Mouse (Mus musculus): Measurements from ENCODE around the gene Klrb1b. TPM values are rescaled to one million over a fixed set of nuclear protein-coding genes. Genes with fewer than 3 reads are reported as not detected.

Klrb1b gene
- polyA plus RNA-seq, 1 experiment from 2014 or later: 0.80 TPM

DNA sequence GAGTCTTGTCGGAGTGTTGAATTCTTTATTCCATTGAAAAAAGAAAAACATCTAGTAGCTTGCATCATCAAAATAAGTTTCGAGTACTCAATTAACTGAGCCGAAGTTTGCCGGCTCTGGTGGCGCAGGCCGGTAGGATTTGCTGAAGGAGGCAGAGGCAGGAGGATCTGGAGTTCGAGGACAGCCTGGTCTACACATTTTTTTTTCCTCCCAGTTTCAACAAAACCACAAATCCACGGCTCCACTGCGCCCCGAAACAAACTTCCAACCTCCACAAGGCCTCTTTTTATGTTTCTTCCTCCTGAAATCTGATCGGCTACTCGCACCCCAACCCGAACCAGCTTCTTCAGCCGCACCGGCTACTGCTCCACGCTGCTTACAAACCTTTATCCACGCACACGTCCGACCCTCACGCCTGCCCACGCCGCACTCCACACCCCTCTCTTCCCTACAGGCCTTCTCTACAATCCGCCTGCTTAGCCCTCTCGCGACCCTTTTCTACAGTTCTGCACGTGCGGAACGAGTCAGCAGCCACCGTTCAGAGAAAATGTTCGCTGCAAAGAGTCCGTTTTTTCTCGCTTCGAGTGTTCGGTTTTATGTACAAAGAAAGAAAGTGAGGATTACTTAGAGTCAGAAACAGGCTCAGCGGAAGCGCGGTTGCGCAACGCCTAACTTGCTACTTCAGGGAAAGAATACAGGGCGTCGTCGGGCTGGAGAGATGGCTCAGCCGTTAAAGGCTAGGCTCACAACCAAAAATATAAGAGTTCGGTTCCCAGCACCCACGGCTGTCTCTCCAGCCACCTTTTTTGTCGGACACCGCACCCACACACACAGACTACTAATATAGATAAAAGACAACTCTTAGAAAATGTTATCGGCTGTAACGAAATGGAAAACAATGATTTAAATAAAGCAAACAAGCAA lies 12.5 kb upstream of the Klrb1b start:
- Histone ChIP-seq H3K9ac (ENCODE audit: low read depth, low read length) (peak overlapping the region; percentile 84), H3K9me3 (ENCODE audit: control insufficient read depth) (no peaks in the 10 kb centered on the region), H3K4me2 (replicated peaks; ENCODE audit: low read depth) (peak overlapping the region; percentile 76), H3K27ac (ENCODE audit: low read depth, low read length) (peak overlapping the region; percentile 96), H3K36me3 (ENCODE audit: control insufficient read depth, insufficient read depth) (no peaks in the 10 kb centered on the region), H3K4me1 (replicated peaks; ENCODE audit: control insufficient read depth, insufficient read depth, low read length) (no peaks in the 10 kb centered on the region), H3K4me3 (ENCODE audit: low read depth, low read length) (peak overlapping the region; percentile 82), H3K27me3 (replicated peaks; ENCODE audit: control insufficient read depth, insufficient read depth, low read length) (no peaks in the 10 kb centered on the region)
- ATAC-seq: peak; percentile 51
- WGBS: under 1% methylated on average over 49 of the region's 49 CpGs
- TF ChIP-seq CTCF (IDR thresholded peaks at IDR 0.05; ENCODE audit: low read depth): no peak

DNA sequence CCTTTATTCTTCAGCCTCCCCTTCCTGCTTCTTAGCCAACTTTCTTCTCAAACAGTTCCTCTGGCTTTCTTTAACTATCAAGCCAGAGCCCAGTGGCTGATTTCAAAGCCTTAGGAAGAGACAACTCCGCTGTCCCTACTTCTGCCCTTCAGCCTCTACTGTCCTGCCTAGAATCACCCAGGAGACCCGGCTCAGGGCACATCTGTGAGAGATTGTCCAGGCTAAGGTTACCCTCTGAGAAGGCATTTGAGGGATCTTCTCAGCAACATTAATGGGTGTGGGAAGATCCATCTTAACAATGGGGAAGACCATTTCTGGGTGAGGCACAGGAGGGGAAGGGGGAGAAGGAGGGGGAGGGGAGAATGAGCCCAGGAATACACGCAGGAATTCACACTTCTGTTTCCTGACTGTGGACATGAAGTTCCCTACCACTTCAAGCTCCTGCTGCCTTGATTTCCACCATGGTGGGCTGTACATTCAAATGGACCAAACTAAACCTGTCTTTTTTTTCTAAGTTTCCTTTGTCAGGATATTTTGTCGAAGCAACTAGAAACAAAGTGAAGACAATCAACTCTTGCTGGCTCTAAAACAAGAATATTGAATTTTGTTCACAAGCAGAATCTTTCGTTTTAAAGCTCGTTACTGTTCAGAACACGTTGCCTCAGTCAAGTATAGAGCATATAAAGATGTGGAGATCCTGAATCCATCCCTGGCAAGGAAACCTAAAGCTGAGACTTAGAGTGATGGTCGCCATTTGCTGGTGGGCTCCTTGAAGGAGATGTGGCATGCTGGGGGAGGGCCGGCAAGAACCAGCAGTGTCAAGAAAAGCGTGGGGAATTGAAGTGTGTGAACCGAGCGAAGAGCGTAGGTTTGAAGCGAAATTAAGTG lies 11.6 kb upstream of the Klrb1b start:
- ATAC-seq: no peak
- Histone ChIP-seq H3K9ac (ENCODE audit: low read depth, low read length) (peak overlapping the region; percentile 43), H3K27ac (ENCODE audit: low read depth, low read length) (peak overlapping the region; percentile 96), H3K4me1 (replicated peaks; ENCODE audit: control insufficient read depth, insufficient read depth, low read length) (no peaks in the 10 kb centered on the region), H3K4me3 (ENCODE audit: low read depth, low read length) (peak overlapping the region; percentile 82), H3K36me3 (ENCODE audit: control insufficient read depth, insufficient read depth) (no peaks in the 10 kb centered on the region), H3K27me3 (replicated peaks; ENCODE audit: control insufficient read depth, insufficient read depth, low read length) (no peaks in the 10 kb centered on the region), H3K9me3 (ENCODE audit: control insufficient read depth) (no peaks in the 10 kb centered on the region), H3K4me2 (replicated peaks; ENCODE audit: low read depth) (peak overlapping the region; percentile 76)
- WGBS: 4% methylated on average over 14 of the region's 14 CpGs
- no peak for TF ChIP-seq CTCF (IDR thresholded peaks at IDR 0.05; ENCODE audit: low read depth)

GRCm38 (mm10) chr6:128836955-128837334 lies 10.8 kb upstream of the Klrb1b start:
- no peak for TF ChIP-seq CTCF (IDR thresholded peaks at IDR 0.05; ENCODE audit: low read depth)
- no peak for ATAC-seq
- no peaks in the 10 kb centered on the region for H3K27me3 ChIP-seq (replicated peaks; ENCODE audit: control insufficient read depth, insufficient read depth, low read length)
- no peaks in the 10 kb centered on the region for H3K9me3 ChIP-seq (ENCODE audit: control insufficient read depth)
- no peaks in the 10 kb centered on the region for H3K4me1 ChIP-seq (replicated peaks; ENCODE audit: control insufficient read depth, insufficient read depth, low read length)
- H3K36me3 ChIP-seq (ENCODE audit: control insufficient read depth, insufficient read depth): no peaks in the 10 kb centered on the region
- 84% methylated on average over 6 of the region's 6 CpGs for WGBS
- no peak overlapping the region for H3K27ac ChIP-seq (ENCODE audit: low read depth, low read length)
- no peak overlapping the region for H3K4me3 ChIP-seq (ENCODE audit: low read depth, low read length)
- H3K9ac ChIP-seq (ENCODE audit: low read depth, low read length): 0 out of 2 replicates have a peak overlapping the region, but pooled peaks have one; percentile 43
- H3K4me2 ChIP-seq (replicated peaks; ENCODE audit: low read depth): peak overlapping the region; percentile 76; the same call in 1 of the 2 replicates

- Histone ChIP-seq H3K27me3 (replicated peaks; ENCODE audit: control insufficient read depth, insufficient read depth, low read length) (no peaks in the 10 kb centered on the region), H3K9ac (ENCODE audit: low read depth, low read length) (no peak overlapping the region), H3K4me3 (ENCODE audit: low read depth, low read length) (no peak overlapping the region), H3K9me3 (ENCODE audit: control insufficient read depth) (no peaks in the 10 kb centered on the region), H3K27ac (ENCODE audit: low read depth, low read length) (no peak overlapping the region), H3K4me1 (replicated peaks; ENCODE audit: control insufficient read depth, insufficient read depth, low read length) (no peaks in the 10 kb centered on the region), H3K36me3 (ENCODE audit: control insufficient read depth, insufficient read depth) (no peaks in the 10 kb centered on the region), H3K4me2 (replicated peaks; ENCODE audit: low read depth) (no peak overlapping the region)
- TF ChIP-seq CTCF (IDR thresholded peaks at IDR 0.05; ENCODE audit: low read depth): no peak
- WGBS: 74% methylated on average over 8 of the region's 8 CpGs
- ATAC-seq: no peak
Measured at GRCm38 (mm10) chr6:128836191-128836954, 10.2 kb upstream of the Klrb1b start.

GRCm38 (mm10) chr6:128835571-128835970 lies 9.4 kb upstream of the Klrb1b start:
- Histone ChIP-seq H3K9ac (ENCODE audit: low read depth, low read length) (no peak overlapping the region), H3K27ac (ENCODE audit: low read depth, low read length) (peak overlapping the region; percentile 35), H3K27me3 (replicated peaks; ENCODE audit: control insufficient read depth, insufficient read depth, low read length) (no peaks in the 10 kb centered on the region), H3K4me3 (ENCODE audit: low read depth, low read length) (no peak overlapping the region), H3K9me3 (ENCODE audit: control insufficient read depth) (no peaks in the 10 kb centered on the region), H3K4me1 (replicated peaks; ENCODE audit: control insufficient read depth, insufficient read depth, low read length) (no peaks in the 10 kb centered on the region), H3K4me2 (replicated peaks; ENCODE audit: low read depth) (no peak overlapping the region), H3K36me3 (ENCODE audit: control insufficient read depth, insufficient read depth) (no peaks in the 10 kb centered on the region)
- 47% methylated on average over 4 of the region's 4 CpGs for WGBS
- ATAC-seq: peak; percentile 46
- TF ChIP-seq CTCF (IDR thresholded peaks at IDR 0.05; ENCODE audit: low read depth): no peak

Data from intestine, postnatal 0 days (tissue).